Mouse (Mus musculus) megakaryocyte, embryonic 14.5 days (primary cell): ENCODE data around the gene Ajm1.

Source experiments
- FLI1 ChIP-seq: IDR thresholded peaks from 2 replicates; pipeline ENCODE4 v1.6.1; 2012; ENCODE audit warnings: low read length, inconsistent platforms, mixed read lengths
- GATA1 ChIP-seq: IDR thresholded peaks from 3 replicates; pipeline ENCODE4 v1.6.1; 2012; ENCODE audit warnings: mixed read lengths, low read length, inconsistent platforms, borderline replicate concordance

- TF ChIP-seq GATA1 (no peak), FLI1 (no peak)
Measured at GRCm38 (mm10) chr2:25580621-25581101, 896 bp downstream of the Ajm1 start.
